Mouse (Mus musculus) forebrain, embryonic 16.5 days (tissue): ENCODE data around the gene Rnaseh2b. TPM values are rescaled to one million over a fixed set of nuclear protein-coding genes. Genes with fewer than 3 reads are reported as not detected.

ENCODE experiments used
- polyA plus RNA-seq: library from polyadenylated mRNA; unstranded; fragments of >200 nt; fragmentation: Nextera tagmentation; extraction: Ambion mirVana; gene quantifications from 2 replicates; pipeline ENCODE4 v1.2.1, GENCODE M21; 2015

Rnaseh2b gene
- polyA plus RNA-seq, 1 experiment from 2014 or later = 47.9 TPM

Other genes with a start within 250 kb of the Rnaseh2b start
- gene Dleu7, start 458 bp downstream of the Rnaseh2b start, polyA plus RNA-seq = 21.0 and 21.3 TPM in 2 replicates
- 2.7 and 2.9 TPM in 2 replicates for gene Gucy1b2, start 163.7 kb downstream of the Rnaseh2b start, polyA plus RNA-seq